Mouse (Mus musculus) hindbrain, embryonic 16.5 days (tissue): ENCODE measurements around the gene Tmtc1. TPM values are rescaled to one million over a fixed set of nuclear protein-coding genes. Genes with fewer than 3 reads are reported as not detected.

Experiments
- ATAC-seq: fragments of 200-750 bp; cut with Nextera tagmentation; 2 replicates; pipeline ENCODE4 v1.8.0; 2017; ENCODE audit warnings: moderate TSS enrichment, moderate library complexity
- H3K27ac ChIP-seq: fragments of 300-500 bp; sonication (generic); 2 replicates; pipeline ENCODE4 v1.5.1; 2014; ENCODE audit warnings: low read depth, mild to moderate bottlenecking, control low read depth, low read length, moderate library complexity
- H3K27me3 ChIP-seq: fragments of 300-500 bp; sonication (generic); replicated peaks from 2 replicates; pipeline ENCODE4 v1.6.1; 2014; ENCODE audit warnings: low read length; ENCODE audit not compliant: control insufficient read depth, insufficient read depth
- H3K36me3 ChIP-seq: fragments of 300-500 bp; sonication (generic); 2 replicates; pipeline ENCODE4 v1.6.1; 2014; ENCODE audit warnings: mild to moderate bottlenecking, low read length, moderate library complexity, mixed read lengths; ENCODE audit not compliant: control insufficient read depth, insufficient read depth
- H3K4me1 ChIP-seq: fragments of 300-500 bp; sonication (generic); 2 replicates; pipeline ENCODE4 v1.6.1; 2014; ENCODE audit warnings: low read depth, low read length; ENCODE audit not compliant: control insufficient read depth, insufficient read depth
- H3K4me2 ChIP-seq: fragments of 300-500 bp; sonication (generic); 2 replicates; pipeline ENCODE4 v1.6.1; 2014; ENCODE audit warnings: mild to moderate bottlenecking, low read length, control low read depth, moderate library complexity
- H3K4me3 ChIP-seq: fragments of 300-500 bp; sonication (generic); 2 replicates; pipeline ENCODE4 v1.5.1; 2014; ENCODE audit warnings: mild to moderate bottlenecking, low read length, control low read depth, moderate library complexity
- H3K9ac ChIP-seq: fragments of 300-500 bp; sonication (generic); 2 replicates; pipeline ENCODE4 v1.6.1; 2014; ENCODE audit warnings: low read depth, mild to moderate bottlenecking, control low read depth, low read length, moderate library complexity
- H3K9me3 ChIP-seq: fragments of 300-500 bp; sonication (generic); 2 replicates; pipeline ENCODE4 v1.6.1; 2014; ENCODE audit warnings: mild to moderate bottlenecking, low read length, moderate library complexity; ENCODE audit not compliant: control insufficient read depth
- WGBS: fragments of 180-500 bp; shearing (Covaris S2); extraction: QIAGEN DNeasy Blood & Tissue Kit; methylation state at CpG from one replicate; pipeline ENCODE4 v1.1.7; 2014; 5-methylcytosine and 5-hydroxymethylcytosine counted together
- polyA plus RNA-seq: library from polyadenylated mRNA; unstranded; fragments of >200 nt; fragmentation: Nextera tagmentation; extraction: Ambion mirVana; gene quantifications from 2 replicates; pipeline ENCODE4 v1.2.1, GENCODE M21; 2015

Gene Tmtc1
- polyA plus RNA-seq, 1 experiment from 2014 or later, result 2.4 TPM

GRCm38 (mm10) chr6:148328130-148328529, 116.1 kb downstream of the Tmtc1 start:
- Histone ChIP-seq H3K4me1 (no peaks in the 10 kb centered on the region), H3K9ac (no peak overlapping the region), H3K4me3 (no peak overlapping the region), H3K36me3 (no peaks in the 10 kb centered on the region), H3K27ac (no peak overlapping the region), H3K27me3 (no peaks in the 10 kb centered on the region), H3K9me3 (no peaks in the 10 kb centered on the region), H3K4me2 (no peak overlapping the region)
- no peak for ATAC-seq
- WGBS, result 74% methylated on average over 6 of the region's 6 CpGs

GRCm38 (mm10) chr6:148318736-148319135, 125.5 kb downstream of the Tmtc1 start:
- no peaks in the 10 kb centered on the region for H3K4me1 ChIP-seq
- H3K9ac ChIP-seq, result no peak overlapping the region
- no peaks in the 10 kb centered on the region for H3K27me3 ChIP-seq
- H3K9me3 ChIP-seq, result no peaks in the 10 kb centered on the region
- no peaks in the 10 kb centered on the region for H3K36me3 ChIP-seq
- H3K27ac ChIP-seq, result no peak overlapping the region
- no peak overlapping the region for H3K4me2 ChIP-seq
- ATAC-seq, result no peak
- H3K4me3 ChIP-seq, result no peak overlapping the region

GRCm38 (mm10) chr6:148315571-148316080, 128.6 kb downstream of the Tmtc1 start:
- Histone ChIP-seq H3K4me2 (no peak overlapping the region), H3K4me3 (no peak overlapping the region), H3K9ac (no peak overlapping the region), H3K36me3 (no peaks in the 10 kb centered on the region), H3K9me3 (no peaks in the 10 kb centered on the region), H3K27ac (no peak overlapping the region), H3K4me1 (no peaks in the 10 kb centered on the region), H3K27me3 (no peaks in the 10 kb centered on the region)
- 78% methylated on average over 5 of the region's 5 CpGs for WGBS
- no peak for ATAC-seq

GRCm38 (mm10) chr6:148315106-148315505, 129.1 kb downstream of the Tmtc1 start:
- Histone ChIP-seq H3K4me1 (no peaks in the 10 kb centered on the region), H3K9ac (no peak overlapping the region), H3K4me3 (no peak overlapping the region), H3K4me2 (no peak overlapping the region), H3K36me3 (no peaks in the 10 kb centered on the region), H3K27me3 (no peaks in the 10 kb centered on the region), H3K9me3 (no peaks in the 10 kb centered on the region), H3K27ac (no peak overlapping the region)
- no peak for ATAC-seq

- no peaks in the 10 kb centered on the region for H3K9me3 ChIP-seq
- no peak overlapping the region for H3K4me3 ChIP-seq
- no peak overlapping the region for H3K9ac ChIP-seq
- H3K4me1 ChIP-seq, result no peaks in the 10 kb centered on the region
- no peak overlapping the region for H3K27ac ChIP-seq
- WGBS, result 37% methylated on average over 2 of the region's 2 CpGs
- H3K27me3 ChIP-seq, result no peaks in the 10 kb centered on the region
- H3K36me3 ChIP-seq, result no peaks in the 10 kb centered on the region
- no peak overlapping the region for H3K4me2 ChIP-seq
- no peak for ATAC-seq
Measured at GRCm38 (mm10) chr6:148310981-148311380, 133.2 kb downstream of the Tmtc1 start.

GRCm38 (mm10) chr6:148305821-148306220, 138.4 kb downstream of the Tmtc1 start:
- H3K9me3 ChIP-seq, result no peaks in the 10 kb centered on the region
- H3K27ac ChIP-seq, result no peak overlapping the region
- no peak overlapping the region for H3K4me3 ChIP-seq
- H3K4me1 ChIP-seq, result no peaks in the 10 kb centered on the region
- H3K36me3 ChIP-seq, result no peaks in the 10 kb centered on the region
- H3K4me2 ChIP-seq, result no peak overlapping the region
- H3K27me3 ChIP-seq, result no peaks in the 10 kb centered on the region
- no peak for ATAC-seq
- 87% methylated on average over 5 of the region's 5 CpGs for WGBS
- H3K9ac ChIP-seq, result no peak overlapping the region

- Histone ChIP-seq H3K9me3 (no peaks in the 10 kb centered on the region), H3K9ac (no peak overlapping the region), H3K4me2 (no peak overlapping the region), H3K27ac (no peak overlapping the region), H3K4me1 (no peaks in the 10 kb centered on the region), H3K4me3 (no peak overlapping the region), H3K36me3 (no peaks in the 10 kb centered on the region), H3K27me3 (no peaks in the 10 kb centered on the region)
- ATAC-seq, result no peak
- WGBS, result 78% methylated on average over 3 of the region's 3 CpGs
Measured at GRCm38 (mm10) chr6:148305191-148305590, 139.0 kb downstream of the Tmtc1 start.

- Histone ChIP-seq H3K4me2 (no peak overlapping the region), H3K9me3 (no peaks in the 10 kb centered on the region), H3K27me3 (no peaks in the 10 kb centered on the region), H3K27ac (no peak overlapping the region), H3K36me3 (no peaks in the 10 kb centered on the region), H3K4me1 (no peaks in the 10 kb centered on the region), H3K9ac (no peak overlapping the region), H3K4me3 (no peak overlapping the region)
- ATAC-seq, result no peak
- 88% methylated on average over 2 of the region's 2 CpGs for WGBS
Measured at GRCm38 (mm10) chr6:148302261-148302660, 141.9 kb downstream of the Tmtc1 start.

- Histone ChIP-seq H3K27me3 (no peaks in the 10 kb centered on the region), H3K27ac (no peak overlapping the region), H3K36me3 (no peaks in the 10 kb centered on the region), H3K4me1 (no peaks in the 10 kb centered on the region), H3K4me3 (no peak overlapping the region), H3K9ac (no peak overlapping the region), H3K9me3 (no peaks in the 10 kb centered on the region), H3K4me2 (no peak overlapping the region)
- no peak for ATAC-seq
- WGBS, result 68% methylated on average over 4 of the region's 4 CpGs
Measured at GRCm38 (mm10) chr6:148297086-148297485, 147.1 kb downstream of the Tmtc1 start.

GRCm38 (mm10) chr6:148296418-148296817, 147.8 kb downstream of the Tmtc1 start:
- Histone ChIP-seq H3K4me2 (no peak overlapping the region), H3K9me3 (no peaks in the 10 kb centered on the region), H3K4me1 (no peaks in the 10 kb centered on the region), H3K4me3 (no peak overlapping the region), H3K27me3 (no peaks in the 10 kb centered on the region), H3K9ac (no peak overlapping the region), H3K27ac (no peak overlapping the region), H3K36me3 (no peaks in the 10 kb centered on the region)
- ATAC-seq, result no peak
